Mouse (Mus musculus): ENCODE measurements at regions not wholly inside any gene's neighbourhood (a gene's known extent, or its start where the extent isn't known, plus 50 kb on each side); places are given as distances from the start of the nearest gene placed in this dataset.
A peak's percentile ranks its signal among the peaks of the same experiment; 100 is the strongest.

DNA sequence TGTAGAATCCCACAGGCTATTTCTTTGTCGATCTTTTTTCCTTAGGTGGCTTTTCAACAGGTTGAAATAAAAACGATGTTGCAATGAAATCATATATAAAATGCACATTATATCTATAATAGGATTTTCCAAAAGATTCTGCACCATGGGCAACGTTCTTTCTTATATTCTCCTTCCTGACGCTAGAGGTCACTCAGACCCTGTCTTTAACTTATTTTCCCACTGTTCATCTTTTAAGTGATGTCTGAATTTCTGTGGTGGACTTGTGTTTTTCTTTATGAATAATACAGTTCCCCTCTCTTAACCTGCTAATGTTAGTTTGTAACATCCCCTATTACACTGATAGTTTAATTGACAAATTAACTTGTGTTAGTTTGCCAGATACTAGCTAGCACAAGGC lies 86.5 kb upstream of the Got2 start:
- DNase-seq (ENCODE audit: extremely low read depth), result peak; percentile 29
- in situ Hi-C loops (cut with MboI; ENCODE audit: low pct_ligation_motif_present, low pct_unique_long_range_greater_than_20kb, low sequenced_read_pairs), result loop anchor here (25.0 kb wide), 1 partner anchor 337 kb away; no protein-coding TSS in a partner anchor
- Histone ChIP-seq H3K27ac (ENCODE audit: insufficient read depth, low read depth) (no peak overlapping the region), H3K9me3 (replicated peaks; ENCODE audit: low read length) (no peaks in the 10 kb centered on the region), H3K4me2 (ENCODE audit: insufficient read depth, low read depth, poor library complexity, severe bottlenecking) (no peak overlapping the region), H3K27me3 (replicated peaks) (peaks cover 66% of the 10 kb centered on the region), H3K79me2 (replicated peaks; ENCODE audit: control insufficient read depth, extremely low read depth, insufficient read depth, poor library complexity, severe bottlenecking) (no peaks in the 10 kb centered on the region), H3K9ac (ENCODE audit: insufficient read depth, low read depth) (no peak overlapping the region), H3K4me3 (replicated peaks in 1 of 3; ENCODE audit: low read depth in 2 of 3, low read length in 2 of 3, poor library complexity in 1 of 3) (no peak overlapping the region), H3K36me3 (replicated peaks in 1 of 2; ENCODE audit: control insufficient read depth in 1 of 2, insufficient read depth in 1 of 2, low read length in 1 of 2) (no peaks in the 10 kb centered on the region), H3K4me1 (ENCODE audit: control insufficient read depth in 1 of 2, insufficient read depth in 2 of 2) (no peaks in the 10 kb centered on the region)
- dilution Hi-C loops (cut with MboI; ENCODE audit: extremely low pct_ligation_motif_present, extremely low pct_unique_long_range_greater_than_20kb, low sequenced_read_pairs), result no loop called here
- TF ChIP-seq SMC3 (IDR thresholded peaks at IDR 0.05; ENCODE audit: low read depth, low read length) (peak; percentile 61), MAZ (IDR thresholded peaks at IDR 0.05; ENCODE audit: low read depth, low read length) (no peak), IRF4 (IDR thresholded peaks at IDR 0.05; ENCODE audit: low read depth, low read length) (no peak), ZNF384 (IDR thresholded peaks at IDR 0.05; ENCODE audit: low read depth, low read length) (no peak), BHLHE40 (IDR thresholded peaks at IDR 0.05; ENCODE audit: low read depth, low read length) (no peak), TCF12 (IDR thresholded peaks at IDR 0.05; ENCODE audit: low read depth, low read length) (no peak), RAD21 (IDR thresholded peaks at IDR 0.05; ENCODE audit: low read depth, low read length) (peak; percentile 87), ZKSCAN1 (IDR thresholded peaks at IDR 0.05; ENCODE audit: borderline replicate concordance, low read depth, low read length) (no peak), UBTF (IDR thresholded peaks at IDR 0.05; ENCODE audit: low read depth, low read length) (no peak), NRF1 (IDR thresholded peaks at IDR 0.05; ENCODE audit: low read depth, low read length) (no peak), POLR2AphosphoS2 (IDR thresholded peaks at IDR 0.05; ENCODE audit: low read depth, low read length) (no peak), MAX (IDR thresholded peaks at IDR 0.05; ENCODE audit: low read length) (no peak), MEF2A (IDR thresholded peaks at IDR 0.05; ENCODE audit: borderline replicate concordance, low read depth, low read length) (no peak), EP300 (IDR thresholded peaks at IDR 0.05; ENCODE audit: low read length) (no peak), GABPA (IDR thresholded peaks at IDR 0.05; ENCODE audit: insufficient replicate concordance, low read depth, low read length) (no peak), NELFE (IDR thresholded peaks at IDR 0.05; ENCODE audit: low read depth, low read length) (no peak), ETS1 (conservative IDR thresholded peaks at IDR 0.05; ENCODE audit: low read depth, low read length) (no peak), MYC (IDR thresholded peaks at IDR 0.05; ENCODE audit: low read depth, low read length) (no peak), POLR2A (IDR thresholded peaks at IDR 0.05; ENCODE audit: low read depth, low read length) (no peak), CHD1 (IDR thresholded peaks at IDR 0.05; ENCODE audit: low read depth, low read length) (no peak), HCFC1 (IDR thresholded peaks at IDR 0.05; ENCODE audit: low read depth, low read length) (no peak), CTCF (conservative IDR thresholded peaks at IDR 0.05 in 1 of 2, IDR thresholded peaks at IDR 0.05 in 1 of 2; ENCODE audit: low read depth in 2 of 2, low read length in 2 of 2) (peak in 1 of 2 experiments; percentile 70; a peak in 3 of 4 replicates), MXI1 (IDR thresholded peaks at IDR 0.05; ENCODE audit: low read depth, low read length) (no peak), E2F4 (IDR thresholded peaks at IDR 0.05; ENCODE audit: insufficient replicate concordance, low read depth, low read length) (no peak)

Data from CH12.LX (cell line).